Comparison of ENCODE assay signal across 17 mouse cellular contexts in genomic region chr3:92147420-92147819, GRCm38 (mm10). TPM values are rescaled to one million over a fixed set of nuclear protein-coding genes. Genes with fewer than 3 reads are reported as not detected.
A peak's percentile ranks its signal among the peaks of the same experiment; 100 is the strongest.
DNase-seq lines count a peak whose midpoint lies in the region; ATAC-seq and TF ChIP-seq lines count a peak whose summit lies in the region.
"Had no signal": no experiment of that assay in that cellular context is flagged by ENCODE, and none has a peak within 500 bp of the region (broad histone marks: within the 10 kb centered on the region; RNA-seq: fewer than 3 reads in every experiment).

No protein-coding gene starts in this region.

- no peaks in the 10 kb centered on the region for H3K36me3 ChIP-seq in lung, postnatal 0 days (ENCODE audit: insufficient read depth, low read length)
- H3K36me3 ChIP-seq in stomach, postnatal 0 days (ENCODE audit: control insufficient read depth, insufficient read depth, low read length): no peaks in the 10 kb centered on the region
- H3K36me3 ChIP-seq: forebrain, embryonic 15.5 days; limb, embryonic 13.5 days had no signal

- no peak overlapping the region for H3K4me3 ChIP-seq in gastrocnemius, adult 2 months
- H3K4me3 ChIP-seq in lung, postnatal 0 days (ENCODE audit: low read depth, low read length): no peak overlapping the region
- no peak overlapping the region for H3K4me3 ChIP-seq in stomach, postnatal 0 days (ENCODE audit: low read depth, low read length)
- H3K4me3 ChIP-seq: forebrain, embryonic 15.5 days; limb, embryonic 13.5 days had no signal

- no peak for DNase-seq in gastrocnemius, adult 2 months
- no peak for DNase-seq in gastrocnemius, adult 18-20 months (ENCODE audit: low spot score)
- no peak for DNase-seq in lung, postnatal 0 days (ENCODE audit: low spot score)
- no peak for DNase-seq in lung, postnatal 10 days
- peak; percentile 21 for DNase-seq in embryo, embryonic 10.5 days (ENCODE audit: low spot score)
- DNase-seq in stomach, postnatal 0 days (ENCODE audit: low spot score): no peak
- DNase-seq in Muller cell, postnatal 12 days (ENCODE audit: inconsistent ontology term): no peak
- DNase-seq: thymus, adult 2 months had no signal

- H3K9ac ChIP-seq in lung, postnatal 0 days (replicated peaks; ENCODE audit: low read depth): no peak overlapping the region
- H3K9ac ChIP-seq in stomach, postnatal 0 days (ENCODE audit: low read length): no peak overlapping the region
- H3K9ac ChIP-seq: forebrain, embryonic 15.5 days; limb, embryonic 13.5 days had no signal

- intact Hi-C loops in gastrocnemius, adult 2 months (cut with DNase I): no loop called here

- no peaks in the 10 kb centered on the region for H3K9me3 ChIP-seq in lung, postnatal 0 days (ENCODE audit: low read length)
- no peaks in the 10 kb centered on the region for H3K9me3 ChIP-seq in stomach, postnatal 0 days (ENCODE audit: control insufficient read depth, low read length)
- H3K9me3 ChIP-seq: forebrain, embryonic 15.5 days; limb, embryonic 13.5 days had no signal

- 24% methylated on average over 2 of the region's 2 CpGs for WGBS in lung, postnatal 0 days
- 24% methylated on average over 2 of the region's 2 CpGs for WGBS in stomach, postnatal 0 days

- TF ChIP-seq EP300 in lung, postnatal 0 days (IDR thresholded peaks at IDR 0.05): no peak
- no peak for TF ChIP-seq EP300 in stomach, postnatal 0 days (optimal IDR thresholded peaks at IDR 0.05)

- no peak overlapping the region for H3K4me2 ChIP-seq in lung, postnatal 0 days (replicated peaks; ENCODE audit: low read depth, low read length)
- H3K4me2 ChIP-seq in stomach, postnatal 0 days (replicated peaks; ENCODE audit: low read depth): no peak overlapping the region
- H3K4me2 ChIP-seq: forebrain, embryonic 15.5 days; limb, embryonic 13.5 days had no signal

- H3K4me1 ChIP-seq in lung, postnatal 0 days (ENCODE audit: insufficient read depth, low read depth, low read length): no peaks in the 10 kb centered on the region
- no peaks in the 10 kb centered on the region for H3K4me1 ChIP-seq in stomach, postnatal 0 days (replicated peaks; ENCODE audit: control insufficient read depth, insufficient read depth)
- H3K4me1 ChIP-seq: forebrain, embryonic 15.5 days; limb, embryonic 13.5 days had no signal

- peak; percentile 14; the same call in 1 of the 2 replicates for TF ChIP-seq CTCF in gastrocnemius, adult 2 months (IDR thresholded peaks at IDR 0.05)
- peak; percentile 25; the same call in 1 of the 2 replicates for TF ChIP-seq CTCF in lung, postnatal 0 days (IDR thresholded peaks at IDR 0.05)
- peak; percentile 56 for TF ChIP-seq CTCF in stomach, postnatal 0 days (IDR thresholded peaks at IDR 0.05; ENCODE audit: low read depth)

- ATAC-seq in lung, postnatal 0 days: no peak
- ATAC-seq in stomach, postnatal 0 days (ENCODE audit: low FRiP score, low TSS enrichment): no peak
- no peak for ATAC-seq in CD4-positive, CD25-positive, alpha-beta regulatory T cell, adult 4 months
- ATAC-seq: forebrain, embryonic 15.5 days had no signal

- no peak overlapping the region for H3K27ac ChIP-seq in gastrocnemius, adult 2 months
- H3K27ac ChIP-seq in lung, postnatal 0 days (ENCODE audit: low read length): no peak overlapping the region
- no peak overlapping the region for H3K27ac ChIP-seq in stomach, postnatal 0 days (replicated peaks)
- H3K27ac ChIP-seq: forebrain, embryonic 15.5 days; limb, embryonic 13.5 days had no signal

- no peaks in the 10 kb centered on the region for H3K27me3 ChIP-seq in lung, postnatal 0 days (replicated peaks; ENCODE audit: insufficient read depth, low read length)
- no peaks in the 10 kb centered on the region for H3K27me3 ChIP-seq in stomach, postnatal 0 days (ENCODE audit: control insufficient read depth, insufficient read depth, low read length)
- H3K27me3 ChIP-seq: forebrain, embryonic 15.5 days; limb, embryonic 13.5 days had no signal

RNA-seq across cellular contexts. Expression of gene Lelp1, which starts 4.9 kb away (rescaled TPM):
- total RNA-seq in gastrocnemius, adult 2 months (2021): not detected
- not detected for total RNA-seq in gastrocnemius, adult 18-20 months (2021)
- not detected in 2 replicates for polyA plus RNA-seq in lung, postnatal 0 days (2015; fragmentation: Nextera tagmentation; extraction: Ambion mirVana)
- polyA plus RNA-seq in stomach, postnatal 0 days (2015; fragmentation: Nextera tagmentation; extraction: Ambion mirVana): not detected in 2 replicates
- not detected for polyA plus RNA-seq in CD4-positive, CD25-positive, alpha-beta regulatory T cell, adult 4 months (2017; shearing (Covaris generic))
- total RNA-seq: common myeloid progenitor, adult 5-6 weeks; granulocyte monocyte progenitor cell, adult 5-6 weeks; heart, postnatal 25 days; layer of hippocampus, adult 8-10 months; monocyte, adult 5-6 weeks had no signal
- polyA plus RNA-seq: forebrain, embryonic 15.5 days; limb, embryonic 13.5 days; spleen, adult 2 months; thymus, adult 2 months had no signal

RNA-seq across cellular contexts. Expression of gene Prr9, which starts 23.7 kb away (rescaled TPM):
- total RNA-seq in gastrocnemius, adult 2 months (2021): not detected
- not detected for total RNA-seq in gastrocnemius, adult 18-20 months (2021)
- not detected in 2 replicates for polyA plus RNA-seq in lung, postnatal 0 days (2015; fragmentation: Nextera tagmentation; extraction: Ambion mirVana)
- 2.3 and 2.9 TPM in 2 replicates for polyA plus RNA-seq in stomach, postnatal 0 days (2015; fragmentation: Nextera tagmentation; extraction: Ambion mirVana)
- not detected for polyA plus RNA-seq in CD4-positive, CD25-positive, alpha-beta regulatory T cell, adult 4 months (2017; shearing (Covaris generic))
- total RNA-seq: common myeloid progenitor, adult 5-6 weeks; granulocyte monocyte progenitor cell, adult 5-6 weeks; heart, postnatal 25 days; layer of hippocampus, adult 8-10 months; monocyte, adult 5-6 weeks had no signal
- polyA plus RNA-seq: forebrain, embryonic 15.5 days; limb, embryonic 13.5 days; spleen, adult 2 months; thymus, adult 2 months had no signal
